Mouse (Mus musculus) kidney, adult 2 months (tissue): ENCODE results near the gene Iqcg.

Source experiments
- CTCF ChIP-seq: fragments of 200-500 bp; conservative IDR thresholded peaks from 2 replicates; pipeline ENCODE4 v1.5.1; 2011; ENCODE audit warnings: low read depth, mild to moderate bottlenecking, control low read depth, low read length, moderate library complexity, mixed read lengths; ENCODE audit not compliant: insufficient read depth, insufficient read length
- POLR2A ChIP-seq: fragments of 200-500 bp; IDR thresholded peaks from one replicate; pipeline ENCODE4 v1.6.1; 2011; ENCODE audit warnings: low read depth, low read length, control low read depth

- TF ChIP-seq CTCF (no peak), POLR2A (no peak)
Observed at GRCm38 (mm10) chr16:33017677-33018349, 38.2 kb downstream of the Iqcg start.
